Mouse (Mus musculus) hindlimb bud, embryonic 11.5 days (tissue): ENCODE results near the gene Madcam1.

Experiments
- DNase-seq: peaks from one replicate; pipeline ENCODE4 v3.0.0-alpha.2; 2012; ENCODE audit warnings: low read depth, low spot score; ENCODE audit errors: extremely low spot score

Madcam1 gene

DNA sequence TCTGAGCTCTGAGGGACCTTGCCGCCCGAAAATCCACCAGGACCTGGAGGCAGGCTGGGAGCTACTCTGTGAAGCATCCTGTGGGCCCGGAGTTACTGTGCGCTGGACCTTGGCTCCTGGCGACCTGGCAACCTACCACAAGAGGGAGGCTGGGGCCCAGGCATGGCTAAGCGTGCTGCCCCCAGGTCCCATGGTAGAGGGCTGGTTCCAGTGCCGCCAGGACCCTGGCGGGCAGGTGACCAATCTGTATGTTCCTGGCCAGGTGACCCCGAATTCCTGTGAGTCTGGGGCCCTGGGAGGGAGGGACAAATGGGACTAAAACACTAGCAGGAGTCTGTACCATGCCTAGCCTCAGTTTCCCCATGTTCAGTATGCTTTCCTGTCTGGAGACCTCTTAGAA lies 2.1 kb downstream of the Madcam1 start:
- DNase-seq, result no peak

DNA sequence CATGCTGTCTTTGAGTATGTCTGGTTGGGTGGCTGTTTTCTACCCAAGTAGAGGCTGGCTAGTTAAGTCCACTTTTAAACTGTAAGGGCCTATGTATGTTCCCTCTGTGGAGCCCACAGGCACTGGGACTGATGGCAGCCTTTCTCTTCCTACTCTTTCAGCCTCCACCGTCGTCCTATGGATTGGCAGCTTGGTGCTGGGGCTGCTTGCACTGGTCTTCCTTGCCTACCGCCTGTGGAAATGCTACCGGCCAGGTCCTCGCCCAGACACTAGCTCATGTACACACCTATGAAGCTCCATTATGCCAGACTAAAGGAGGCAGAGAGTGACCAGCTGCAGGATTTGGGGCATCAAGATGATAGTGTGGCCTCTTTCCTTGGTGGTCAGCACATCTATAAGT lies 3.7 kb downstream of the Madcam1 start:
- DNase-seq, result no peak

DNA sequence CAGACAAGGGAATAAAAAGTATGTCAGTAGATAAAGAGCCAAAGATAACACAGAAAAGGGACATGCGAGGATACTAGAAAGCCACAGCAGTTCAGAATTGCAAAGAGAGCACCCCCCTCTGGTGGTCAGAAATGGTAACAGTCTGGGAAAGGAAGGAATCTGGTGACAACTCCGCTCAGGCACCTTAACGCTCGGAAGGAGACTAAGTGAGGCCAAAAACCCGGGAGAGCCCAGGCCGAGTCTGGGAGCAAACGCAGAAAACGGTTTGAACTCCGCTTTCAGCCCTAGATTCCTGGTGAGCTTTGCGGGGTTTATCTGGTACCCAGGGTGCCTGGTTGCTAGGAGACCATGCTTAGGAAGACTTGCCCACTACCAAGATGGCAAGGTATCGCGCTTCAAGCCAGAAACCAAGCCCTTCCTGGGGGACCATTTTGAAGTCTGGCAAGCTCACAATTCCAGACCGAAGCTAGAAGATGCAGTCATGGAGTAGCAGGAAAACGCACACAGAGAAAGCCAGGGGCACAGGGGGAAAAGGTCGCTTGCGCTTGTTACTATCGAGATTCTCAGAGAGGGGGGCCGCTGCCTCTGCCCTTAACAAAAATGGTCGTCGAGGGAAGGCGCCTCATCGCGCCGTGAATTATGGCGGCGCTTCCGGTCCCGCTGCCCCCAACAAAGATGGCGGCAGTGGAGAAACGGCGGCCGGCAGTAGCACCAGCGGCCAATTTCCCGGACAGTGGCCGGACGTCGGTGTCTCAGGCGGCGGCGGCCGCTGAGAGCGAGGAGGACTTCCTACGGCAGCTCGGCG lies 4.6 kb downstream of the Madcam1 start, which contains the start of gene Tpgs1:
Gene Tpgs1 (plus strand): TSS at position 599 of the 805 bp plus-strand sequence.
- peak; percentile 86 for DNase-seq

DNA sequence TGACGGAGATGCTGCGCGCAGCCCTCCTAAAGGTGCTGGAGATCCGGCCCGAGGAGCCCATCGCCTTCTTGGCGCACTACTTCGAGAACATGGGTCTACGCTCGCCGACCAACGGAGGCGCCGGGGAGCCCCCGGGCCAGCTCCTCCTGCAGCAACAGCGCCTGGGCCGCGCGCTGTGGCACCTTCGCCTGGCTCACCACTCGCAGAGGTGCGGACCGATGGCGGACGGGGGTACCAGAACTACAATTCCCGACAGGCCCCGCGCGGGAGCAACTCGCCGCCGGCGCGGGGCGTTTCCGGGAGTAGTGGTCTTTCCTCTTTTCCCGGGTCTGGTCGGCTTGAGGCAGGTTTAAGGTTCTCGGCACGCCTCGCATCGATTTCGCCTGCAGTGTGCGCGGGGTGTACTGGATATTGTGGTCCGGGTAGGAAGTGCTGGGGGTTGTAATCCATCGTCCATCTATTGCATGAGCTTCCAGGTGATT lies 5.3 kb downstream of the Madcam1 start:
- DNase-seq, result peak; percentile 46

DNA sequence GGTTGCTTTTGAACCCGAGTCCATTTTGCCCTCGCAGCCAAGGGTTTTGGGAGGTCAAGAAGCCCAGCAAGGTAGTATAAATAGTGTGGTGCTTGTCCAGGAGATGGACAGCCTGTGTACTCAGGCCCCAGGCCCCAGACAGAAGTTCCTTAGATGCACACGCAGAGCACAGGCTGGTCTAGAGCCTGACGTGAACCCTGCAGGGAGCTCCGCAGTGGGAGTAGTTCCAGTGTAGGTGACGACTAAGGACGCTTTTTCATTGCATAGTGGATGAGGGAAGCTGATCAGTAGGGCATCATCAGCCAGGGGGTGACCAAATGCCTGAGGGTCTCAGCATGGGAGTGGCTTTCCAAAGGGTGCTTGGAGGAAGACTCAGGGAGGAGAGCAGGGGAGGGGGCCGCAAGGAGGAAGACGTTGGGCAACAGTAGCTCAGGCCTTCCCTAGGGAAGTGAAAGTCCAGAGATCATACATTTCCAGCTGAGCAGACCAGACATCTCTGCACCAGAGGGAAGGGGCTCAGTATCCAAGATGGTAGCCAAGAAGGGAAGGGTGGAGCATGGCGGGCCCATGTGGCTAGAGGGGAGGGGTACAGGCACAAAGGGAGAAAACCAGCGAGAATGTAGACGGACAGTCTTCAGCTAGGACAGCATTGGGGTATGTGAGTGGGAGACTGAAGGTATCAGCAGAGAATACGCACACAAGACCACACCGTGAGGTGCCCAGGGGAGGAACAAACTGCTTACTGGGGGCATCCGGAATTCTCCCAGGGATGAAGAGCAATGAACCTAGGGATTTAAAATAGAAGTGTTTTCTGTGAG lies 5.9 kb downstream of the Madcam1 start:
- DNase-seq, result no peak

DNA sequence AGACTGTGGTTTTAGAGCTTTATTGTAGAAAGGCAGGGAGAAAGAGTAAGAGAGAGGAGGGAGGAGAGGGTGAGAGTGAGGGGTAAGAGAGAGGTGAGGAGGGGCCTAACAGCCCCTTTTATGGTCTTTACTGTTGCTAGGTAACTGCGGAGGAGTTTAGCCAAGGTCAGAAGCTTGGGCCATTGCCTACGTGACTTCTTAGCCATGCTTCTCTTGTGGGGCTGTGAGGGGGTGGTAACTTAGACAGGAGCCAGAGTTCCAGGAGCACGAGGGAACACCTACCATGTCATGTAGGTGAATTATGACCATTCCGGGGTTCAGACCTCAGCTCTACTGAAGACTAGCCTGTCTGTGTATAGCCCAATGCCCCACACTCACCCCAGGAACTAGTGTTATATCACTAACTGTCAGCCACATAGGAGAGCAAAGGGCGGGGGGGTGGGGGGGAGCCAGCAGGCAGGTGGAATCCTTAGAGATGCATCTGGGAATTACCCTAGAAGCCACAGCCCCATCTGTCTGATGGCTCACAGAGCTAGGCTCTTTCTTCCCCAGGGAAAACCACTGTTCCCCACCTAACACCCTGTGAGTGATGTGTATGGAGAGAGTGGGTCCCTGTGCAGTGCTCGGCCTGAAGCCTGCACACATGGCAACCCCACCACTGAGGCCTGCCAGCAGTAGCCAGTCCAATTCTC lies 7.2 kb downstream of the Madcam1 start:
- no peak for DNase-seq

DNA sequence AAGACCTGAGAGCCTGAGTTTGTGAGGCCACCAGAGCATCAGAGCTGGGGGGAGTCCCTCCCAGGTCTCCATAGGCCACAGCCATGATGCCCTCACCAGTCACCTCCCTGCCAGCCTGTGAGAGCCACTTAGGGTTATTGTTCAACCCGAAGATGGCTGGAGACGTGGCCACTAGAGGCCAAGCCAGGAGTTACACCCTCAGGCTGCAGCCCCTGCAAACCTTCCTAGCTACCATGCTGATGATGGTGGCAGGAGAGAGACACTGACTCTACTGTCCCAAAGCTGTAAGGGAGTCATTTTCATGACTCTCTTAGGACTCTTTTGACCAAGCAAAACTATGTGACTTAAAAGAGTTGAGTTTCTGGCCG lies 7.7 kb downstream of the Madcam1 start:
- no peak for DNase-seq

DNA sequence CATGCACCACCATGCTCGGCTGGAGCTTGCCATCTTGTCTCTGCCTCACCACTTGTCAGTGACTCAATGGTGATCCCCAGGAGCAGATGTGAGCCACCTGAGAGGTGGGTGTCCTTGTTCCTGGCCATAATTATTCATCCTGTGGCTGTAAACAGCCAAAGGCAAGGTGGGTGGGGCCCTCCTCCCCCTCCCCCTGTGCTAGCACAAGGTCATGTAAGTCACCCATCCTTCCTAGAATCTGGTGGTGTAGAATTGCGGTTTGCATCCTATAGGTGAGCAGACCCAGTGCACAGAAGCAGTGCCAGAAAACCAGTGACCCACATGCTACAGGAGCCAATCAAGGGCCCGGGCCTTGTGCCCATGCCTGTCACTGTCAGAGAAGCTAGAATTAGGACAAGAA lies 8.7 kb downstream of the Madcam1 start:
- no peak for DNase-seq

DNA sequence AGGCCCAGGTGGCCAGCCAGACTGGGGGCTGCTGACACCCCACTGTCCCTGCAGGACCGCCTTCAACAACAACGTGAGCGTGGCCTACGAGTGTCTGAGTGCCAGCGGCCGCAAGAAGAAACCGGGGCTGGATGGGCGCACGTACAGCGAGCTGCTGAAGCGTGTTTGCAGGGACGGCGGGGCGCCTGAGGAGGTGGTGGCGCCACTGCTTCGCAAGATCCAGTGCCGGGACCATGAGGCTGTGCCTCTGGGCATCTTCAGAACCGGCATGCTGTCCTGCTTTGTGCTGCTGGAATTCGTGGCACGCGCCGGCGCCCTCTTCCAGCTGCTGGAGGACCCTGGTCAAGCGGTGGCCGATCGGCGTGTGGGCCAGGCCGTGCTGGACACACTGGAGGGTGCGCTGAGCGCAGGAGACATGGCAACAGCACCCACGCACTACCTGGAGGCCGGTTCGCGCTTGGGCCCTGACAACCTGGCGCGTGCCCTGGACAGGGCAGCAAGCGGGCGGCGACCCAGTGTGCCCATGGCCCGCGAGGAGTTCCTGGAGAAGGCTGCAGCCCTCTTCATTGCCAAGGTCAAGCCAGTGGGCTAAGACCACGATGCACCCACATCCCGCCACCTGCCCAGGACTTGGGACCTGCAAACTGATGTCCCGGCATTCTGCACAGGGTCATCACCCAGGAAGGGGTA lies 11.1 kb downstream of the Madcam1 start:
- DNase-seq, result no peak

DNA sequence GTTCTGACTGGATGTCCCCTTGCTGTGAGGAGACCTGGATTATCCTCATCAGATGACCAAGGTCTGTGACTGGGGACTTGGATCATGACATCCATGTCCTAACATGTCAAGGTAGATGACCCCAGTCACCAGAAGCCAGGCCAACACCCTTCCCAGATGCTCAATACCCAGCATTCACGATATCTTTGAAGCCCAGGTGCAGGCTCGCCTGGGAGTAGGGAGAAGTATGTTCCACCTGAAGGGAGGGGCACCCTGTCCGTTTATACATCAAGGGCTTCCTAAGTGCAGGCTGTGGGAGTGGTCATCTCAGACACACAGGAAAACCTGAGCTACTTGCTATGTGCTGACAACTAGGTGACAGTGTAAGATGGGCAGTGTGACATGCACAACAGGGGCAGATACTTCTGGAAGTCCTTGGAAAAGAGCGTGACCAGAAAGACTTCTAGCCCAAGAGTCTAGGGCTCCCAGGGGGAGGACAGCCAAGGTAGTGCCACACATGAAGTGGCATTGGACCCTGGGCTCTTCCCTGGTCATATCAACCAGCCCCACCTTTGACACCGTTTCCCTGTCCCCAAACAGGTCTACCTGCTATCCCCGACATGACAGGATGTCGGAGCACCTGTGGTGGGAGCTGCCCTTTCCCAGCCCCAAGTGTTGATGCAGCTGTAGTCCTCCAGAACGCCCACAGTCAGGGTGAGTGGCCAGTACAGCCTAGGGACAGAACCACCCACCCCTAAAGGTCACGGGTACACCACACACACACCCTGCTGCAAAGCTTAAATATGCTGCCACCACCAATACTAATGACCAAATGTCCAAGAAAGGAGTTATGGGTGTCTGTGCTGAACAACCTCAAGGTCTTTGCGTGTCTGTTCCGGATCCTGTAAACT lies 16.5 kb downstream of the Madcam1 start:
- DNase-seq, result no peak

DNA sequence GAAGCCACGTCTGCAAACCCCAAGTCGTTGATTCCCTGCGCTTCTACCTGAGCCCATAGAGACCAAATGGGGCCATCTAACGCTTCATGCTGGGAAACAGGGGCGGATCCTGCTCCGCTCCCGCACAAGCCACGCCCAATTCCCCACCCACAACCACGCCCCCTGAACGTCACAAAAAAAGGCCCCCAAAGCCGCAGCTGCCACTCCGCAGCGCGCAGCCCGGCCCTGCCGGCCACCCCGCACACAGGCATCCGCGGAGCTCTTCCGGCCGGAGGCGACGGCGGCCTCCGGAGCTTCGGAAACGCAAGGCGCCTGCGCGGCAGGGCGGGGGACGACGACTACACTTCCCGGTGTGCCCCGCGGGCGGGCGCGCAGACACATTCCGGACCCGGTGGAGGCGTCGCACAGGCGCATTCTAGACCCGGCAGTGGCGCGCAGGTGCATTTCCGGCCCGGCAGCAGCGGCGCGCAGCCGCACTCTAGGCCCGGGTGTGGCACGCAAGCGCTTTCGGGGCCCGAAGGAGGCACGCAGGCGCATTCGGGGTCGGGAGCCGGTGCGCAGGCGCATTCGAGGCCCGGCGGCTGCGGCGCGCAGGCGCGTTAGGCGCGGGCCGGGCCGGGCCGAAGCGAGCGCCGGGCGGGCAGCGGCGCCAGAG lies 17.4 kb downstream of the Madcam1 start, which contains the start of gene Cdc34:
Gene Cdc34 (plus strand): TSS at position 605 of the 655 bp plus-strand sequence.
- no peak for DNase-seq

DNA sequence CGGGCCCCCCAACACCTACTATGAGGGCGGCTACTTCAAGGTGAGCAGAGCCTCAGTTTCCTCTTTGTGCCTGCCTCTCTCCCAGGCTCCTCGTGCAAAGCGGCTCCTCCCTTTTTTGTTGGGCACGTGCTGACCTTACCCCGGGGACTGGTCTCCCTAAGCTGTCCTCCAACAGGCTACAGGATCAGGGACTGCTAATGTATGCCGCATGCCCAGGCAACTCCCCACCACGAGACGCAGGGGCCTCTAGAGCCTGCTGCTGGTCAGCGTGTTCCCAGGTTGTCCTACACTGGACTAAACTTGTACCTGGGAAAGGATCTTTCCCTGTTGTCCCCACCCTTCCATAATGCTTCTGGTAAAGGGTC lies 18.2 kb downstream of the Madcam1 start:
- DNase-seq, result no peak

DNA sequence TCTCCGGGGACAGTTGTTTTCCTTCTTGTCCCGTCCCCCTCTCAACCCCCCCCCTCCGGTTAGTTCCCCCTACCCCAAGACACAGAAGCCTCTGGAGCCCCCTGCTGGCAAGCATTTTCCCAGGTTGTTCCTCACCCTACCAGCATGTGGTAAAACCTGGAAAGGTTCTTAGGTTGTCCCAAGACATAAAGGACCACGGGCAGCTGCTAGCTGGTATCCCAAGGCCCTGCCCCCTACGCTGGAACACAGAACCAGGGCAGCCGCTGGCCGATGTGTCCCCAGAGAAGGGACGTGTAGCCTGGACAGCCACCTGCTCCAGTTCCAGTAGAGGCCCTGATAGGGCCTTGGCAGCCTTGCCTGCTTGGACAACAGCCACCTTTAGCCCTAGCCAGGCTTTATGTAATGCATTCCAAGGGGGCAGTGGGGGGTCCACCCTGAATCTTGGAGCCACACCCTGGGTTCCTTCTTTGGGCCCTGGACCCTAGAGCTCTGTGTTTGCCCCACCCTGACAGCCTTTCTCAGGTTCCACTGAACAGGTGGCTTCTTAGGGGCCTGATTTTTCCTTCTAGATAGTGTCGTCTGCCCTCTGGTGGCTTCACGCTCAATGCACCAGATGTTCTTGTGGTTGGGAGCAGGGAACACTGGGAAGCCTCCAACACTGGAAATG lies 18.7 kb downstream of the Madcam1 start:
- DNase-seq, result no peak

DNA sequence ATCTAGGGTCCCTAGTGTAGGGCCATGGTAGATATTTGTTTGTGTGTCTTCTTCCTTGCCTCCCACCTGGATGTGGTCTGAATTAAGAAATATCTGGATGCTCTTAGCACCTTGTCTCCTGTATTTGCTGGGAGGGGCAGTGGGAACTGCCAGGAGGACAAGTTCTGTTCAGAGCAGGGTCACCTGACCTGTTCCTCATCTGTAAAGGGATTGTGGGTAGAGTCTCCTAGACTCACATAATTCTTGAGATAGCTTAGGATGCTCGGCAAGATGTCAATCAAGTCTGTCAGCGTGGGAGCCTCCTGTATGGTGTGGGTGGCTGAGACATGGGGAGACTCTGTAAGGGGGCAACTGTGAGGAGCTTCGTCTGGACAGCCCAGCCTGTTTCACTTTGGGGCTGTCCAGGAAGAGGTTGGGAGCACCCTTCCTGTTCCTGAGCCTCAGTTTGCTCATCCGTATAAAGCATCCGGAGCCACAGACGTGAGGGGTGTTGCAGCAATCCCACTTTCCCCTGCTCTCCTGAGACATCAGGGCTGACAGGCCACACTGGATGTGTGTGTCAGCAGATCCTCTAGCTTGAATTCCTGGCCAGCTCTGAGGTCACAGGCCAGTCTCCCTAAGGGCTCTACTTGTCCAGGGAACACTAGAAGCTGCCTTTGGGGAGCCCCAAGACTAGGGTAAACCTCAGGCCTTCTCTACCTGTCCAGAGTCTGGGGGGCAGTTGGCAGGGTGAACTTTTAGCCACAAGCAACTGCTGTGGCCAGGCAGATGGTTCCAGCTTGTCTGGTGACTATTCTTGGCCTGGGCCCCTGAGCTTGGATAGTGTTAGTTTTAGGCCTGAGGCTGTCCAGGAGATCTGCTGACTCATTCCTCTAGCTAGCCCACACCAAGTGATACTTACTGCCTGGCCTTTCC lies 19.6 kb downstream of the Madcam1 start:
- DNase-seq, result no peak

DNA sequence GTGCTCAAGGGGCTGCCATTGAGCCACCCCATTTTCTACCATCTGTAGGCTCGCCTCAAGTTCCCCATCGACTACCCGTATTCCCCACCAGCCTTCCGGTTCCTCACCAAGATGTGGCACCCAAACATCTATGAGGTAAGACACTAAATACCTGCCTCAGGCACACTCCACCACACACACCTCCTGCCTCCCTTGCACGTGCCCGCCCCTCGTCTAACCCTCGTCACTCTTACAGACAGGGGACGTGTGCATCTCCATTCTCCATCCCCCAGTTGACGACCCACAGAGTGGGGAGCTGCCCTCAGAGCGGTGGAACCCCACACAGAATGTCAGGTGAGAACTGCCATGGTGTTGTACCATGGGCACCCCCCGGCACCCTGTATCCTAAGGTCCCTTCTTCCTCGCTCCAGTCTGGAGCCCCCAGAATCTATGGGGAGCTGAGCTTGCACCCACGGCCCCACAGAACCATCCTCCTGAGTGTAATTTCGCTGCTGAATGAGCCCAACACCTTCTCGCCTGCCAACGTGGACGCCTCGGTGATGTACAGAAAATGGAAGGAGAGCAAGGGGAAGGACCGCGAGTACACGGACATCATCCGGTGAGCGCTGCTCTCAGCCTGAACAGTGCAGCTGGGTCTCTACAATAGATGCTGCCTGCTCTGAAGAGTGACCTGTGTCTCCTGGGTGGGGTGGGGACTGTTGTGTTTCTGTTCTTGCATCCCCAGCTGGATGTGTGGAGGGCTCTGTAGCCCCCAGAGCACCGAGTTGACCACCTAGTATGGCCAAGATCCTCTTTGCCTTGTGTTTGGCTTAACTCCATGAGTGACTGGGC lies 20.6 kb downstream of the Madcam1 start:
- DNase-seq, result no peak

DNA sequence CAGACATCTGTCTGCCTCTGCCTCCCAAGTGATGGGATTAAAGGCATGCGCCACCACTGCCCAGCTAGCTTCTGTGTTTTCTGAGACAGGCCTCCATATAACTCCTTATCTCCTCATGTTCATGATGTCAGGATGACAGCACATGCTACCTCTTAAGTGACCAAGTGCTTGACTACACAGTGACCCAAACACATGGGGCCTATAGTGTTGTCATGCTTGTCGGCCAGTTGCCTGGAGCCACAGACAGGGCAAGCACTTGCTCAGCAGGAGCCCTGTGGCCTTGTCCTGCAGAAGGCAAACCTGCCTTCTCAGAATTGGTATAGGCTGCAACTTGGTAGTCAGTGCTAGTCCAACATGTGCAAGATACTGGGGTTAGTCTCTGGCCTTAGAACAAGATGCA lies 21.9 kb downstream of the Madcam1 start:
- DNase-seq, result no peak

DNA sequence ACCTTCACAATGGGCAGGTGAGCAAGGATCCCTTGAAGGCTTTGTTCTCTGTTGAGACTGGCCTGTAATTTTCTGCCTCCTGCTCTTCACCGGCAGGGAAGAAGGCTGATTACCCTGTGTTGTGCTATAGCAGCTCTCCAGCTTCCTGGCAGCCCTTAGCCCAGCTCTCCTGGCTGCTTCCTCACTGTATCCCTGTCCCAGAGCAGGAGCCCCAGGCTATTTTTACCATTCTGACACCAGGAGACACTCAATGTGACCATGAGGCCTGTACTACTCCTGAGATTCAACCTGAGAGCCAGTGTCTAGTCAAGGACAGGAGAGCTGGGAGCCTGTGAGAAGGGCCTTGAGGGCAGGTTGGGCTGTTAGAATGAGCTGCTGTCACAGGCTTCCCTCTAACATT lies 22.3 kb downstream of the Madcam1 start:
- DNase-seq, result no peak
